Mouse (Mus musculus) stomach, embryonic 14.5 days (tissue): Measurements from ENCODE around the gene Tex33. TPM values are rescaled to one million over a fixed set of nuclear protein-coding genes. Genes with fewer than 3 reads are reported as not detected.

Source experiments
- ATAC-seq: fragments of 200-750 bp; cut with Nextera tagmentation; 2 replicates; pipeline ENCODE4 v1.8.0; 2017; ENCODE audit warnings: low read depth, moderate TSS enrichment; ENCODE audit not compliant: insufficient number of reproducible peaks, insufficient read depth, low FRiP score
- H3K27ac ChIP-seq: fragments of 300-500 bp; sonication (generic); 2 replicates; pipeline ENCODE4 v1.5.1; 2014; ENCODE audit warnings: mild to moderate bottlenecking, low read length, moderate library complexity, mixed read lengths
- H3K27me3 ChIP-seq: fragments of 300-500 bp; sonication (generic); 2 replicates; pipeline ENCODE4 v1.6.1; 2014; ENCODE audit warnings: low read length, control low read depth, mixed read lengths; ENCODE audit not compliant: control insufficient read depth, insufficient read depth
- H3K36me3 ChIP-seq: fragments of 300-500 bp; sonication (generic); 2 replicates; pipeline ENCODE4 v1.6.1; 2014; ENCODE audit warnings: mild to moderate bottlenecking, control low read depth, low read length, moderate library complexity, mixed read lengths; ENCODE audit not compliant: control insufficient read depth, insufficient read depth
- H3K4me1 ChIP-seq: fragments of 300-500 bp; sonication (generic); 2 replicates; pipeline ENCODE4 v1.6.1; 2014; ENCODE audit warnings: low read length, control low read depth, mixed read lengths; ENCODE audit not compliant: control insufficient read depth, insufficient read depth
- H3K4me2 ChIP-seq: fragments of 300-500 bp; sonication (generic); replicated peaks from 2 replicates; pipeline ENCODE4 v1.6.1; 2014; ENCODE audit warnings: low read depth, low read length, control low read depth
- H3K4me3 ChIP-seq: fragments of 300-500 bp; sonication (generic); 2 replicates; pipeline ENCODE4 v1.5.1; 2014; ENCODE audit warnings: low read depth, low read length, control low read depth
- H3K9ac ChIP-seq: fragments of 300-500 bp; sonication (generic); replicated peaks from 2 replicates; pipeline ENCODE4 v1.6.1; 2014; ENCODE audit warnings: low read depth, mild to moderate bottlenecking, control low read depth, low read length, moderate library complexity, mixed read lengths
- H3K9me3 ChIP-seq: fragments of 300-500 bp; sonication (generic); 2 replicates; pipeline ENCODE4 v1.6.1; 2016; ENCODE audit warnings: low read depth, low read length, control low read depth; ENCODE audit not compliant: control insufficient read depth
- WGBS: fragments of 180-500 bp; shearing (Covaris S2); extraction: QIAGEN DNeasy Blood & Tissue Kit; methylation state at CpG from one replicate; pipeline ENCODE4 v1.1.7; 2014; 5-methylcytosine and 5-hydroxymethylcytosine counted together
- polyA plus RNA-seq: library from polyadenylated mRNA; unstranded; fragments of >200 nt; fragmentation: Nextera tagmentation; extraction: Ambion mirVana; gene quantifications from 2 replicates; pipeline ENCODE4 v1.2.1, GENCODE M21; 2014

Gene Tex33
- polyA plus RNA-seq, 1 experiment from 2014 or later = not detected

DNA sequence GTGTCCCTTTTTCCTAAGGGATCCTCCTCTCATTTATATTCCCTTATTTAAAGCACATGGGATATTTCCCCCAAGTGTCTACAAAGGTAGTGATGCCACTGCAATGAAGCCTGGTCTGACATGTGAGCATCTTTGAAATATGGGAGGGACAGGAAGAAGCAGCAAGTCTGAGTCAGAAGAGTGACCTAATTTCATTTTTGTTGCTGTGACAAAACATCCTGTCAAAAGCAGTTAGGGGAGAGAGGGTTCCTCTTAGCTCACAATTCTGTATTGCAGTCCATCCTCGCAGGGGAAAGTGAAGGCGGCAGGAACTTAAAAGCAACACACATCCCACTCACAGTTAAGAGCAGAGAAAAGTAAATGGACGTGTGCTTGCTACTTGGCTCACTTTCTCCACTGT, 4.9 kb downstream of the Tex33 start:
- Histone ChIP-seq H3K9ac (no peak overlapping the region), H3K27me3 (no peaks in the 10 kb centered on the region), H3K27ac (no peak overlapping the region), H3K9me3 (no peaks in the 10 kb centered on the region), H3K4me3 (no peak overlapping the region), H3K4me2 (no peak overlapping the region), H3K4me1 (no peaks in the 10 kb centered on the region), H3K36me3 (no peaks in the 10 kb centered on the region)
- WGBS = 80% methylated on average over 3 of the region's 3 CpGs
- no peak for ATAC-seq

DNA sequence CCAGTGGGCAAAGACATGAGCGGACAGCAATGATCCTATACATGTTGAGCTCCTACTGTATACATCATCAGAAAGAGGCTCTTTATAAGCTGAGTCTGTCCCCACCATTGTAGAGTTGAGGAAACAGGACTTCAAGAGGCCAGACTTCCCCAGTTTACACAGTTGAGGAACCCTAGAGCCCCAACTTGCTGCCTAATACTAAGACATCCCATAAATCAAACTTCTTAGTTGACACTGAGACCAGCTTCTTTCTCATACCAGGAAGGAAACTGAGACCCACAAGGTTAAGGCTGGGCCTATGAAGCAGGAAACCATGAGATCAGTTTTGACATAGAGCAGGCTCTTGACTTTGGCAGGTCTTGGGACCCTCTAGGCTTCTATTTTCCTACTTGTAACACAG, 10.1 kb downstream of the Tex33 start:
- Histone ChIP-seq H3K27me3 (no peaks in the 10 kb centered on the region; the same call in 1 of the 2 replicates), H3K36me3 (no peaks in the 10 kb centered on the region), H3K4me3 (no peak overlapping the region), H3K9me3 (no peaks in the 10 kb centered on the region), H3K4me1 (no peaks in the 10 kb centered on the region), H3K4me2 (no peak overlapping the region), H3K27ac (no peak overlapping the region), H3K9ac (no peak overlapping the region)
- WGBS = 100% methylated on average over 1 of the region's 1 CpGs
- ATAC-seq = no peak

GRCm38 (mm10) chr15:78384220-78385116, 11.2 kb downstream of the Tex33 start:
- WGBS = 69% methylated on average over 7 of the region's 7 CpGs
- no peak overlapping the region for H3K9ac ChIP-seq
- H3K27me3 ChIP-seq = no peaks in the 10 kb centered on the region; the same call in 1 of the 2 replicates
- H3K4me3 ChIP-seq = no peak overlapping the region
- H3K4me2 ChIP-seq = no peak overlapping the region
- H3K27ac ChIP-seq = no peak overlapping the region
- H3K36me3 ChIP-seq = no peaks in the 10 kb centered on the region
- no peaks in the 10 kb centered on the region for H3K4me1 ChIP-seq
- no peaks in the 10 kb centered on the region for H3K9me3 ChIP-seq
- ATAC-seq = no peak

- Histone ChIP-seq H3K9ac (no peak overlapping the region), H3K4me3 (no peak overlapping the region), H3K27me3 (no peaks in the 10 kb centered on the region; the same call in 1 of the 2 replicates), H3K4me2 (no peak overlapping the region), H3K4me1 (no peaks in the 10 kb centered on the region), H3K9me3 (no peaks in the 10 kb centered on the region), H3K36me3 (no peaks in the 10 kb centered on the region), H3K27ac (no peak overlapping the region)
- ATAC-seq = no peak
- 78% methylated on average over 11 of the region's 11 CpGs for WGBS
Observed at GRCm38 (mm10) chr15:78383450-78384219, 12.1 kb downstream of the Tex33 start.

DNA sequence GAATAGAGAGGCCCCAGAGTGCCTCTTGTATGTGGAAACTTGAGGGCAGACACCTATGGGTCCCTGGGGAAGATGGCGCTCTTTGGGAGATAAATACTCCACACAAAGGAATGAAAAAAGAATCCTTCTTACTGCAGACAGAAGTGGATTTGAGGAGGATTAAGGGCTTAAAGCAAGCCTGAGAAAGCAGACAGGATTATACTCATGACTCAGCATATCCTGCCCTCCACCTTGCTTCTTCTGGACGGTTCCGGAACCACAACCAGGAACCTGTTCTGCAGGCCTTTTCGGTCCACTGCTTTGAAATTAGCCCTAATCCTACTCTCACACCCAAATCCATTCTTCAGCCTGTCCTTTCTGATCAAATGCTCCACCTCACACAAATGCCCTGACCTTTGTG, 13.6 kb downstream of the Tex33 start:
- no peak overlapping the region for H3K9ac ChIP-seq
- no peak overlapping the region for H3K27ac ChIP-seq
- H3K4me1 ChIP-seq = no peaks in the 10 kb centered on the region
- no peaks in the 10 kb centered on the region; the same call in 1 of the 2 replicates for H3K27me3 ChIP-seq
- H3K36me3 ChIP-seq = no peaks in the 10 kb centered on the region
- no peak overlapping the region for H3K4me2 ChIP-seq
- WGBS = 83% methylated on average over 4 of the region's 4 CpGs
- H3K4me3 ChIP-seq = no peak overlapping the region
- no peaks in the 10 kb centered on the region for H3K9me3 ChIP-seq
- no peak for ATAC-seq

DNA sequence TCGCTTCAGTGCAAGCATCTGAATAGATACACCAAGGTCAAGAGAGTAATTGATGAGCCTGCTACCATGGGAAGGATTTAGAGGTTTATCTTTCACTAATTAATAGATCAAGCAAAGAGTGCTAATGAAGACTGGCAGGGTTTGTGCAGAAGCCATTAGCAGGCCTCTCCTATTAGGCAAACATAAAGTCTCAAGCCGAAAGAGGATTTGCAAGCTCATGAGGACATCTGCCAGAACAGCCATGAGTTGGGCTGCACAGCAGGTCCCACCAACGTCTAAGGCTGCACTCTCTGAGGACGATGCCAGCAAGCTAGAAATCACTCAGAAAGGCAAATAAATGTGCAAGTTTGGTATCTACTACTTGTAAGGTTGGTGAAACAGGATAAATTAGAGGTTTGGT, 15.0 kb downstream of the Tex33 start:
- Histone ChIP-seq H3K4me1 (no peaks in the 10 kb centered on the region), H3K4me2 (no peak overlapping the region), H3K36me3 (no peaks in the 10 kb centered on the region), H3K4me3 (no peak overlapping the region), H3K27ac (no peak overlapping the region), H3K9me3 (no peaks in the 10 kb centered on the region), H3K9ac (no peak overlapping the region), H3K27me3 (no peaks in the 10 kb centered on the region; the same call in 1 of the 2 replicates)
- WGBS = 63% methylated on average over 4 of the region's 4 CpGs
- ATAC-seq = no peak

DNA sequence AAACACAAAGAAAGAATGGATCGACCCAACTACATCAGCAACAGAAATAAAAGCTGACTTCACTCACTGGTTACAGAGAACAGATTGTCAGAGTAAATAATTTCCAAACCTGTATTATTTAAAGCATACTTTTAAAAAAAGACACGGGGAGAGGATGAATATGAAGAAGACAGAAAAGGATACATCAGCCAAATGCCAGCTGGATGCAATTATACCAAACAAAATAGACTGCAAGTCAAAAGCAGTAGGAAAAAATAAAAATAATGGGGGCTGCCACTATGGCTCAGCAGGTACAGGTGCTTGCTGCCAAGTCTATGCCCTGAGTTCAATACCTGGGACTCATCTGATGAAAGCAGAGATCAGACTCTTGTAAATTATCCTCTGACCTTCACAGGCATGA, 15.5 kb downstream of the Tex33 start:
- 78% methylated on average over 2 of the region's 2 CpGs for WGBS
- Histone ChIP-seq H3K9ac (no peak overlapping the region), H3K4me3 (no peak overlapping the region), H3K27ac (no peak overlapping the region), H3K36me3 (no peaks in the 10 kb centered on the region), H3K9me3 (no peaks in the 10 kb centered on the region), H3K4me2 (no peak overlapping the region), H3K27me3 (no peaks in the 10 kb centered on the region), H3K4me1 (no peaks in the 10 kb centered on the region)
- ATAC-seq = no peak

DNA sequence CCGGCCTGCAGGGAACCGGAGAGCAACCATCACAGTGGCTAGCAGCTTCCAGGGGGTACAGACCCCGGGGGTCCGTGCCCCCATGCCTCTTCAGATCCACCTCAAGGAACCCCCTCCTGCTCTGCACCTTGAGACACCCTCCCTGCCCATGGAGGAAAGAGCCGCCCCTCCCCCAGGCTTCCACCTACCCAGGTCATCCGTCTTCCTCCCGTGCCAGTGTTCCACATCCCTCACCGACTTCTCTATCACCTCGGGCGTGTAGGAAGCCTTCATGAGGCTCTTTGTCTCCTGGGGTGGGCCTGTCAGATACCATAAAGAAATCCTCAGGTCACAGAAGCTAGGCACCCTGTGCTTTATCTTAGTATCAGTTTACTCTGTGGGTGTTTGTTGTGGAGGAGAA, 17.2 kb downstream of the Tex33 start:
- 57% methylated on average over 10 of the region's 10 CpGs for WGBS
- Histone ChIP-seq H3K36me3 (no peaks in the 10 kb centered on the region), H3K4me1 (no peaks in the 10 kb centered on the region), H3K27me3 (no peaks in the 10 kb centered on the region), H3K4me2 (no peak overlapping the region), H3K9ac (no peak overlapping the region), H3K9me3 (no peaks in the 10 kb centered on the region), H3K4me3 (no peak overlapping the region), H3K27ac (no peak overlapping the region)
- no peak for ATAC-seq
